Comparison of ENCODE assay signal across 19 mouse cellular contexts in genomic region chr19:29209898-29210297, GRCm38 (mm10). TPM values are rescaled to one million over a fixed set of nuclear protein-coding genes. Genes with fewer than 3 reads are reported as not detected.
DNase-seq lines count a peak whose midpoint lies in the region; ATAC-seq and TF ChIP-seq lines count a peak whose summit lies in the region.
"Had no signal": no experiment of that assay in that cellular context is flagged by ENCODE, and none has a peak within 500 bp of the region (broad histone marks: within the 10 kb centered on the region; RNA-seq: fewer than 3 reads in every experiment).

No protein-coding gene starts in this region.

- WGBS in stomach, postnatal 0 days, result 71% methylated on average over 7 of the region's 7 CpGs
- WGBS in midbrain, embryonic 14.5 days, result 94% methylated on average over 7 of the region's 7 CpGs

- H3K27me3 ChIP-seq in stomach, postnatal 0 days (ENCODE audit: control insufficient read depth, insufficient read depth, low read length), result no peaks in the 10 kb centered on the region
- H3K27me3 ChIP-seq in midbrain, embryonic 14.5 days (ENCODE audit: control insufficient read depth, insufficient read depth, low read length), result no peaks in the 10 kb centered on the region
- H3K27me3 ChIP-seq: hindbrain, embryonic 13.5 days; limb, embryonic 12.5 days had no signal

- no peak overlapping the region for H3K4me2 ChIP-seq in stomach, postnatal 0 days (replicated peaks; ENCODE audit: low read depth)
- no peak overlapping the region for H3K4me2 ChIP-seq in midbrain, embryonic 14.5 days (ENCODE audit: low read length)
- H3K4me2 ChIP-seq: hindbrain, embryonic 13.5 days; limb, embryonic 12.5 days had no signal

- H3K4me1 ChIP-seq in stomach, postnatal 0 days (replicated peaks; ENCODE audit: control insufficient read depth, insufficient read depth), result no peaks in the 10 kb centered on the region
- no peaks in the 10 kb centered on the region for H3K4me1 ChIP-seq in midbrain, embryonic 14.5 days (ENCODE audit: control insufficient read depth, insufficient read depth, low read length)
- H3K4me1 ChIP-seq: hindbrain, embryonic 13.5 days; limb, embryonic 12.5 days had no signal

- H3K4me3 ChIP-seq in stomach, postnatal 0 days (ENCODE audit: low read depth, low read length), result no peak overlapping the region
- H3K4me3 ChIP-seq in midbrain, embryonic 14.5 days (replicated peaks; ENCODE audit: low read depth, low read length), result no peak overlapping the region
- H3K4me3 ChIP-seq: erythroblast, embryonic 14.5 days; heart, adult 2 months; hindbrain, embryonic 13.5 days; limb, embryonic 12.5 days; myocyte had no signal

- no peaks in the 10 kb centered on the region for H3K36me3 ChIP-seq in stomach, postnatal 0 days (ENCODE audit: control insufficient read depth, insufficient read depth, low read length)
- H3K36me3 ChIP-seq in midbrain, embryonic 14.5 days (ENCODE audit: control insufficient read depth, insufficient read depth, low read length), result no peaks in the 10 kb centered on the region
- H3K36me3 ChIP-seq: hindbrain, embryonic 13.5 days; limb, embryonic 12.5 days had no signal

- no peak overlapping the region for H3K27ac ChIP-seq in stomach, postnatal 0 days (replicated peaks)
- H3K27ac ChIP-seq in midbrain, embryonic 14.5 days (replicated peaks; ENCODE audit: low read depth, low read length), result no peak overlapping the region
- H3K27ac ChIP-seq: heart, adult 2 months; hindbrain, embryonic 13.5 days; limb, embryonic 12.5 days had no signal

- DNase-seq in 416B (ENCODE audit: low read depth) (peak; percentile 50), A20 (ENCODE audit: low read depth, low spot score) (peak; percentile 66)
- no peak for DNase-seq in stomach, postnatal 0 days (ENCODE audit: low spot score)
- no peak for DNase-seq in midbrain, embryonic 14.5 days
- DNase-seq in cerebellum, postnatal 4 days (ENCODE audit: low spot score in 2 of 2), result no peak
- DNase-seq: adrenal gland, postnatal 36 days; cerebellum, postnatal 10 days; heart, adult 2 months; kidney, adult 11 months; kidney, postnatal 4 days; layer of hippocampus, postnatal 36 days; right cerebral cortex, adult 18-20 months had no signal

- no peak for TF ChIP-seq EP300 in stomach, postnatal 0 days (optimal IDR thresholded peaks at IDR 0.05)

- H3K9me3 ChIP-seq in stomach, postnatal 0 days (ENCODE audit: control insufficient read depth, low read length), result no peaks in the 10 kb centered on the region
- H3K9me3 ChIP-seq in midbrain, embryonic 14.5 days (ENCODE audit: control insufficient read depth, low read length), result no peaks in the 10 kb centered on the region
- H3K9me3 ChIP-seq: hindbrain, embryonic 13.5 days had no signal

- TF ChIP-seq CTCF in stomach, postnatal 0 days (IDR thresholded peaks at IDR 0.05; ENCODE audit: low read depth), result no peak

- no peak overlapping the region for H3K9ac ChIP-seq in stomach, postnatal 0 days (ENCODE audit: low read length)
- no peak overlapping the region for H3K9ac ChIP-seq in midbrain, embryonic 14.5 days (replicated peaks; ENCODE audit: low read length)
- H3K9ac ChIP-seq: hindbrain, embryonic 13.5 days; limb, embryonic 12.5 days had no signal

- ATAC-seq in activated CD4-positive, CD25-positive, alpha-beta regulatory T cell, adult 4 months, result peak; percentile 73
- peak; percentile 74 for ATAC-seq in megakaryocyte progenitor cell, adult 5-6 weeks (replicated peaks; ENCODE audit: poor library complexity)
- ATAC-seq in stomach, postnatal 0 days (ENCODE audit: low FRiP score, low TSS enrichment), result no peak
- ATAC-seq in midbrain, embryonic 14.5 days (ENCODE audit: low FRiP score, low TSS enrichment), result no peak
- ATAC-seq: forebrain, embryonic 16.5 days had no signal

RNA-seq across cellular contexts. Expression of gene Jak2, which starts 41.7 kb away (rescaled TPM):
- 10 to 100 TPM; 20.1 to 20.5 TPM for polyA plus RNA-seq in activated CD4-positive, CD25-positive, alpha-beta regulatory T cell, adult 4 months (2017; shearing (Covaris generic))
- 41.2 and 41.7 TPM in 2 replicates for total RNA-seq in megakaryocyte progenitor cell, adult 5-6 weeks (2015)
- total RNA-seq in megakaryocyte progenitor cell, adult 5-6 weeks (2017), result 36.7 and 43.8 TPM in 2 replicates
- polyA plus RNA-seq in stomach, postnatal 0 days (2015; fragmentation: Nextera tagmentation; extraction: Ambion mirVana), result 6.8 and 7.1 TPM in 2 replicates
- 22.5 and 28.3 TPM in 2 replicates for polyA plus RNA-seq in midbrain, embryonic 14.5 days (2014; fragmentation: Nextera tagmentation; extraction: Ambion mirVana)

Comparison
In these comparisons a context has a peak if more than half of its experiments do, and no peak if none do; other contexts are left out.
1. DNase-seq: peak in 416B (single experiment) and A20 (single experiment); none in stomach, postnatal 0 days (single experiment), midbrain, embryonic 14.5 days (single experiment) and cerebellum, postnatal 4 days (0 of 2).
2. ATAC-seq: peak in activated CD4-positive, CD25-positive, alpha-beta regulatory T cell, adult 4 months (single experiment) and megakaryocyte progenitor cell, adult 5-6 weeks (single experiment); none in stomach, postnatal 0 days (single experiment) and midbrain, embryonic 14.5 days (single experiment).